Mouse (Mus musculus) stomach, postnatal 0 days (tissue): ENCODE results near the gene Ski.

Experiments used
- CTCF ChIP-seq: IDR thresholded peaks from 2 replicates; pipeline ENCODE4 v1.5.1; 2016; ENCODE audit warnings: antibody characterized with exemption, low read depth, mild to moderate bottlenecking, moderate library complexity
- EP300 ChIP-seq: optimal IDR thresholded peaks from 2 replicates; pipeline ENCODE3; 2016; ENCODE audit warnings: antibody characterized with exemption

DNA sequence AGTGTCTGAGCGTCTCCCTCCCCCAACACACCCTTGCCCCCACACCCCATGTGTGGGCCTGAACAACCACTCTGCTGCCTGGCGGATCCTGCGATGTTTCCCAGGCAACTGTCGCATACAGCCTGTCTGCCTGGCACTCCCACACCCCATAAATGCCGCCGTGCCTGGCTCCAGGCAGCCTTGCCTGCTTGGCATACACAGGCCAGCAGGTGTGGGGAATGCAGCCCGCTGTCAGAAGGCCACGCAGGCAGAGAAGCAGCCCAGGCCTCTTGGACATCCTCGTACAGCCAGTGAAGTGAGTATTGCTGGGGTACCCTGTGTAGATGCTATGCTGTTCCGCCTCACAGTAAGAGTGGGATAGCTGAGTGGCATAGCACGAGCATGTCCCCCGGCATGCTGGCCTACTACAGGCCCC lies 24.3 kb upstream of the Ski start:
- TF ChIP-seq CTCF (no peak), EP300 (no peak)
